Mouse (Mus musculus) adipocyte (in vitro differentiated cells): ENCODE measurements around the gene Col18a1.
"Not testable (repeated sequence)": the region's sequence is repeated elsewhere in the genome, so short reads cannot be mapped to it uniquely, and the experiment has no call there.

Source experiments
- DNase-seq: peaks from one replicate; pipeline ENCODE4 v3.0.0-alpha.2; 2016; ENCODE audit warnings: low spot score

The Col18a1 gene

DNA sequence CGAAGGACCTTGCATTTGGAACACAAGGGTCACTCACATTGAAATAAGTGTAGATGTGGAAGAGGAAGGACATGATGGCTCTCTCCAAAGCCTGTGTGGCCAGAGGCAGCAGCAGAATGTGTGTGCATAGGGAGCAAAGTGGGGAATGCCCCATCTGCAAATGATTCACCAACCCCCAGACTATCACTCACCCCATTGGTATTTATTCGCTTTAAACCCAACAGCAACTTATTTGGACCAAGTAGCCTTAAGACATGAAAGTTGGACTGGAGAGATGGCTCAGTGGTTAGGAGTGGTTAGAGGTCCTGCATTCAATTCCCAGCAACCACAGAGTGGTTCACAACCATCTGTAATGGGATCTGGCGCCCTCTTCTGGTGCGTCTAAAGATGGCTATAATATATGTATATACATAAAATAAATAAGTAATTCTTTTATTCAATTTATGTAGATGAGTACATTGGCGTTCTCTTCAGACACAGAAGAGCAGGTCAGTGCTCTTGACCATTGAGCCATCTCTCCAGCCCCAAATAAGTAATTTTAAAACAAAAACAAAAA lies 31.0 kb downstream of the Col18a1 start:
- no peak for DNase-seq

DNA sequence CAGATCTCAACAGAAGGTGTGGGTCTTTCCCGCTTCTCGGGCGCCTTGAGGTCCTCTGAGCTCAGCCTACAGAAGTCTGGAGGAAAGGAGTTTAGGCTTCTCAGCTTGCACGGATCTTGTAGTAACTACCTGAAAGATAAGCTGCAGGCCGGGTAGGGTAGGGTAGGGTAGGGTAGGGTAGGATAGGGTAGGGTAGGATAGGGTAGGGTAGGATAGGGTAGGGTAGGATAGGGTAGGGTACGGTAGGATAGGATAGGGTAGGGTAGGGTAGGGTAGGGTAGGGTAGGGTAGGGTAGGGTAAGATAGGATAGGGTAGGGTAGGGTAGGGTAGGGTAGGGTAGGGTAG lies 31.6 kb downstream of the Col18a1 start:
- not testable (repeated sequence) for DNase-seq

- no peak for DNase-seq
Observed at GRCm38 (mm10) chr10:77133951-77134806, 32.2 kb downstream of the Col18a1 start.

DNA sequence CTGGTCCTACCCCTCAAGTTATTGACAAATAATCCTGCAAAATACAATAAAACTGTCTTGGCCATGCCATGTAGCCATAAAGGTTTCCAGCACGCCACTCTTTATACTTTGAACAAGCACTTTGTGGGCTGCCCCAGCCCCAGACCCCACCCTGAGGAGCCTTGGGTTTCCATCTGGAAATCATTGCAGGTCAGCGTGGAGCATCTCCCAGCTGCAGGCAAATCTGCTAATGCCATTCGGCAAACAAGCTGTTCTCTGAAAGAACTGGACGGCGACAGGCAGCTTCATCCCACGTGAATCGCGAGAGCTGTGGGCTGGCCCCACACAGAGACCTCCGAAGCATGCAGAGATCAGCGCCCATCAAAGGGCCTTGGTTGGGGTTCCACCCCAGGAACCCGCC lies 34.2 kb downstream of the Col18a1 start:
- no peak for DNase-seq

DNA sequence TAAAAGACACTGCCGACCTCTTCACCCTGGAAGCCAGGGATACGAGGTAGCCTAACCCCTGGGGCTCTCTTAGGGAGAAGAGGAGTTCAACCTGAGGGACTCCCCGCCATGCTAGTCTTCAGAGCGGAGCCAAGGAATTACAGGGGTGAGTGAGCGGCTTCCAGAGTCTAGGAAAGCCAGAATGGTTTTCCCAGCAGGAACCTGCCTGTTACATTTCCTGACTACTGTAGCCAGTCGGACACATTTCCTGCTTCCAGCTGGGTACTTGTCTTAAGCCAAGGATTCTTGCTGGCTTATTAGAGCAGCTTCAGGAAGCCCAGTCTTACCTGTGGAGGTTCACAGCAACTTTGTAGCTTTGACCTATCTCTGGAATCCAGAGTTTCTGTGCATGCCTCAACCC lies 34.8 kb downstream of the Col18a1 start:
- no peak for DNase-seq

DNA sequence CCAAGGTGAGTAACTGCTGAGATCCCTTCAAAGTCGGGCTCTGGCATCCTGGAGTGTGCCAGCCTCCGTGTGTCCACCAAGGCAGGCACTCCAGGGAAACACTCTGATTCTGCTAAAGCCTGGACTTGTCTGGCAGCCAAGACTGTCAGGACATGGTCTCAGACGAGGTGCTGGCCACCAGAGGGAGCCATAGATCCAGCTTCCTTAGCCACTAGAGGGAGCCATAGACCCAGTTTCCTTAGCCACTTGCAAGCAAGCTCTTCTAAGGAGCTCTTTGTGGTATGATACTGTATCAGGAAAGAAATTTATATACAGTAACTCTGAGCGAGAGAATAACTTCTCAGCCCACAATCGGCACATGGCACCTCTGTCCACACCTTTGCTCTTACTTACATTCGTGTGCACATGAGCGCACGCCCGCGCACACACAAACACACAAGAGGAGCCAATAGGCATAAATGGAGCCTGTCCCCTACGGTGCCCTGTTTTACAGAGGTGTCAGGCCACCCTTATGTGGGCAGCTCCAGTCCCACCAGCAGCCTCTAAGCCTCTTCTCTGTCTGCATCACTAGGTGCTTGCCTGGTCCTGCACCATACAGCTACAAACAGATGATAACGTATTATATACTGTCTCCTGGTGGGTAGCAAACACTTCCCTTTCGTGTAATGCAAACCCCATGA lies 35.6 kb downstream of the Col18a1 start:
- DNase-seq = peak; percentile 97

- DNase-seq = no peak
Observed at GRCm38 (mm10) chr10:77129637-77130410, 36.5 kb downstream of the Col18a1 start.

DNA sequence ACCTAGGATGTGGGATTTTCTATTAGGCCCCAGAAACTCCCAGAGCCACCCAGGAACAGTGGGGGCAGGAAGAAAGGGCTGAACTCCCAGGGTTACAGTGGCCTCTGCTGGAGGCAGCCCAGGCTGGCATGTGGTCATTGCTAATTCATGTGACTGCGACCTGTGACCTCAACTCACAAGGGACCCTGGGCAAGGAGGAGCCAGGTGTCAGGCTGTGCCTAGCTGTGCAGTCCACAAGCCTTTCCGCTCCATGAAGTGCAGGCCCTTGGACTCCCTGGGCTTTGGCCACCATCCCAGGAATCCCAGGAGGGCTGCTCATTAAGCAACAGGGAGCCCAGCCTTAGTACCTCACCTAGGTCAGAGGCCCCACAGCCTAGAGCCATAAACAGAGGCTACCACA lies 38.4 kb downstream of the Col18a1 start:
- DNase-seq = peak; percentile 86

- no peak for DNase-seq
Observed at GRCm38 (mm10) chr10:77126590-77126989, 39.8 kb downstream of the Col18a1 start.

GRCm38 (mm10) chr10:77125078-77125731 lies 41.1 kb downstream of the Col18a1 start:
- no peak for DNase-seq

DNA sequence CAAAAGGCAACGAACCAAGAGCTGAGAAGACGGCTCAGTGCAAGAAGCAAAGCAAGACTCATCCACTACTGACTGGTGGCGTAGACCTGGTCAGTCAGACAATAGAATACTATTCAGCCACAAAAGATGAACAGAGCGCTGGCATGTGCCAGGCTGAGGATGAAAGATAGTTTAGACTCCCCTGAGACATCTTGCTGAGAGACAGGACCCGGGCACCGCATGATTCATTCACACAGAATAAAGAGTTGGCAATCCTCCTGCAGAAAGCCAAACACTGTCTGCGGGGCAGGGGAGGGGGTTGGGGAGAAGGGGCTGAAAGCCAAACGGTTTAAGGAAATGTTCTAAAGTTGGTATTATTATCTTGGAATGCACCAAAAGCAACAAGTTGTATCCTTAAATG lies 42.4 kb downstream of the Col18a1 start:
- DNase-seq = no peak

DNA sequence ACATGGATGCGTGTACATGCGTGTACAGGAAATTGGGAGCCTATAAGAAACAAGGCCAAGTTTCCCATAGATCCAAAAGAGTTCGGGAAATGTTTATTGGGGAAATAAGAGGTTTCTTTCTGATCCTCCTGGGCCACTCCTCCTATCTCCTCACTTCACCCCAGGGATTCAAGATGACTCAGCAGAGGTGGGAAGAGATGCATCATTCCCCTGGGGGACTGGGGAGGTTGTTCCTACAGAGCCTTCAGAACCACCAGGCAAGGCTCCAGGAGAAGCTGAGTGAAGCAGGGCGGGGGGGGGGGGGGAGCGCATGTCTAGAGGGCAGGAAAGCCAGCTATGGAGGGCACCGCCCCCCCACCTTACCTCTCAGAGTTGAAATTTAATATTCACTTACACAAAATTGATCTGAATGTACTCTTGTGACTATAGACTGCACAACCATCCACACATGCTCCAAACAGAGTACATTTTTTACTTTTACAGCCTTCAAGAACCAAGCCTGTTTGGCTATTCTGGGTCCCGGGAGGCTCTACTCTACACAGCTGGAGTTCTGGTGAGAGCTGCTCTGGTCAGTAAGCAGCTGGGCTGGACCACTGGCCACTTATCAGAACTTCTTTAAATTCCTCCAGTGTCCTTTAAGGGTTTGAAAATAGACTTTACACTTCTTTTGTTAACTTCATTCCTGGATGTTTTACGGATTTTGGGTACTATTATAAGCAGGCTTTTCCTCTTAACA lies 44.9 kb downstream of the Col18a1 start:
- DNase-seq = no peak

GRCm38 (mm10) chr10:77120501-77120900 lies 45.8 kb downstream of the Col18a1 start:
- DNase-seq = no peak

GRCm38 (mm10) chr10:77119437-77119836 lies 46.9 kb downstream of the Col18a1 start:
- DNase-seq = no peak

- no peak for DNase-seq
Observed at GRCm38 (mm10) chr10:77118361-77118760, 48.0 kb downstream of the Col18a1 start.

GRCm38 (mm10) chr10:77116537-77117455 lies 49.6 kb downstream of the Col18a1 start:
- peak; percentile 80 for DNase-seq

- peak; percentile 91 for DNase-seq
Observed at GRCm38 (mm10) chr10:77113489-77114240, 52.7 kb downstream of the Col18a1 start.

- no peak for DNase-seq
Observed at GRCm38 (mm10) chr10:77111550-77112249, 54.6 kb downstream of the Col18a1 start.

DNA sequence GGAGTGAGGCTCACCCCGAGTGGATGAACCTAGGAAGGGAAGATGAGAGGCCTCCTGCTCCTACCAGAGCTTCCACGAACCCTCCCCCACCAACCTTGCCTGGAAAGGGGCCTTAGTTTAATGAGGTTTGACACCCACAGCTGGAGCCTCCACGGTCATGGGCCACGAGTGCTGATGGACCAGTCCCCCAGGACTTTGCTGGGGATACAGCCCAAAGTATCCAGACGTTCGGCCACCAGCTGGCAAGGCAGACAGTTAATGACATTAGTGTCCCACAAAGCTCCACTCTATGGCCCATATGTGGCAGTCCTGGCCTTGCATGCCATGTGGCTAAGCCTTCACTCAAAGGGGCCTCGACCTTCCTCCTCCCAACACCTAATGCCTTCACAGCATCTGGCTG lies 55.5 kb downstream of the Col18a1 start:
- DNase-seq = no peak
